Mouse (Mus musculus): ENCODE measurements around the gene Tas2r144.
A peak's percentile ranks its signal among the peaks of the same experiment; 100 is the strongest.

DNA sequence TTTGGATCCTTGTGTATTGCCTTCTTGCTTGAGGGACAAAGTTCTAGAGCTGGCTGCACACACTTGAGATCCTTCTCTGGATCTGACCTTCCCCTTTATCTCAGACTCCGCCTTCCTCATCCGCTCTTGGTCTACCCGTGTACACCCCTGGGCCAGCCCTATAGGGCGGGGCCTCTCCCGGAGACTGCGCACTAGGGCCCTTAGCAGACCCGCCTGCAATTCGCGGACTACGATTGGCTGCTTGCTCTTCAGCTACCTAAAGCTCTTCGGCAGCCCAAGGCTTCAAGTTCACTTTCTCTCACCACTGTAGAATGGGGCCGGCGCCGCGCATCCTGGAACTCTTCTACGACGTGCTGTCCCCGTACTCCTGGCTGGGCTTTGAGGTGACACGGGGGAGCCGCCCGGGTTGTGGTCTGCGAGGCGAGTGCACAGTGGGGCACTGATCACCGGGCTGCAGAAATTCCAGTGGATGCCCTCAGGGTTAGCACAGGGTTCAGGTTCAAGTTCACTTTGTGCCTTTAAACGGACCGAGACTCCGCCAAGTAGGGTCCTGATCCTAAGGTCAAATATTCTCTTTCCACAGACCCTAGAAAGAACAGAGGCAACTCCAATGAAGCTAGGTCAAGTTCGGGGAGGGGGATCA, 30.7 kb downstream of the Tas2r144 start, which contains the start of gene Gstk1:
- TF ChIP-seq CTCF (IDR thresholded peaks at IDR 0.05; ENCODE audit: control insufficient read depth, insufficient read depth, insufficient replicate concordance, low read depth, low read length): no peak
- TF ChIP-seq POLR2A (IDR thresholded peaks at IDR 0.05; ENCODE audit: control insufficient read depth, low read depth, low read length): 0 out of 2 replicates have a peak, but pooled peaks have one; percentile 24

All from testis, adult 2 months (tissue).